Mouse (Mus musculus) adrenal gland (tissue): ENCODE results near the gene Susd3.

Source experiments
- intact Hi-C: fragments of 180-260 bp; cut with DNase I; formaldehyde crosslinking; loops from one replicate; pipeline ENCODE4 v1.15.1; 2025

Gene Susd3

DNA sequence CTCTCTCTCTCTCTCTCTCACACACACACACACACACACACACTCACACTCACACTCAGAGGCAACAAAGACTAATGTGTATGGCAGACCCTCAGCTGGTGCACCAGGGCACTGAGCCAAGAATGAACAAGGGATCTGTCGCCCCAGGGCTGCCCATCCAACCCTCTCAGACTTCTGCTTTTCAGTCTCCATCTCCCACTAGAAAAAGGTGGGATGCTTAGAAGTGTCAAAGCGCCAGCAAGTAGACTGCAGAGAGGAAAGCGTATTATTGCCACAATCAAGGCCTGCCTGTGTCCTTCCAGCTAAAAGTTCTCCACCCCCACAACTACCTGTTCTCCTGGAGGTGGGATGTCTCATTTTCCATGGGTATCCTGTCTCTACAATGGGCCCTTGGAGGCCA is 34.1 kb downstream of the Susd3 start:
- intact Hi-C loops: loop anchor here (10.0 kb wide), 1 partner anchor 170 kb away; no protein-coding TSS in a partner anchor

DNA sequence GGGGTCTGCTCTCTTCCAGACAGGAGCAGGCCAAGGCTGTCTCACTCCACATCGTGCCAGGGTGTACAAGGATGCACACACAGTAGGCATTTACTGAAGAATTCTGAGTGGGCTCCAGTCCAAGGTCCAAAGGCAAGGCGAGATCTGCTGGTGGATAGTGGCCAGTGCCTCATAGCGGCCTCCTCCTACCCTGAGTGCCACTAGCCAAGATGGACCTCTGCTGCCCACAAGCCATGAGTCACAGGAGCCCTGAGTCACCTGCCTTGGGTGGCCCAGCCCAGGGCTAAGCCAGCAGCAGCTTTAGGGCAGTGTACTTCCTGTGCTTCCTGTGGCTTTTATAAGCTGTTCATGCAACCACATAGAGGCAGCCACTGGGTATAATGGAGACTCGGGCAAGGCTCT is 35.0 kb downstream of the Susd3 start:
- intact Hi-C loops: loop anchor here (10.0 kb wide), 1 partner anchor 171 kb away; no protein-coding TSS in a partner anchor

DNA sequence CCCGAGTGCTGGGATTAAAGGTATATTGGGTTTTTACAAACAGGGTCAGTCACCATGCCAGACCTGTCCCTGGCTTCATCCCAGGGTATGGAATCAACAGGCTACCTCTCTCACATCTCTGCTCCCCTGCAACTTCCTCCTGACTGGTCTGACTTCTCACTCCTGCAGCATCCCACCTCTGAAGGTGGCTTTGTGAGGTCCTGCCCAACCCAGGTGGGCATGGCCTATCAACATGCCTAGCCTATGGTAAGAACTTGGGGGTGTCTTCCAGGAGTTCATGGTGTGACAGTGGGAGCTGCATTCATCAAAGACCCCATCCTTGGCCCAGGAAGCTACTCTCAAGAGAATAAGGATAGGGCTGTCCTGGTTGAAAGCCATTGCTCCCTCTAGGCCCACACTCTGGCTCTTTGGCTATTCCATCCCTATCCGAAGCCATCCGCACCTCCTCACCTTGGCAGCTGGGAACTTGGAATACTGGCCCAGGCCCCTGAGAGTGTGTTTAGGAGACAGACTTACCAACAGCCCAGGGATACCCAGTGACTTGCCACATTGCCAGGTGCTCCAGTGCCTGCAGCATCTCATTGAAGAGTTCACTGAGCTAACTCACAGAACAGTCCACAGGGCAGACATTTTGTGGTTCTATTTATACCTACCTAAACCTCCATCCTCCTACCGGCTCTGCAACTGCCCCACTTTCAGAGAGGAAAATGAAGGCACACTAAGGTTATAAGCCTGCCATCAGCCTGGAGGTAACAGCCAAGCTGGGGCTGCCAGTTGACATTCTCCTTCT is 35.6 kb downstream of the Susd3 start:
- intact Hi-C loops: loop anchor here (10.0 kb wide), 1 partner anchor 172 kb away; no protein-coding TSS in a partner anchor

DNA sequence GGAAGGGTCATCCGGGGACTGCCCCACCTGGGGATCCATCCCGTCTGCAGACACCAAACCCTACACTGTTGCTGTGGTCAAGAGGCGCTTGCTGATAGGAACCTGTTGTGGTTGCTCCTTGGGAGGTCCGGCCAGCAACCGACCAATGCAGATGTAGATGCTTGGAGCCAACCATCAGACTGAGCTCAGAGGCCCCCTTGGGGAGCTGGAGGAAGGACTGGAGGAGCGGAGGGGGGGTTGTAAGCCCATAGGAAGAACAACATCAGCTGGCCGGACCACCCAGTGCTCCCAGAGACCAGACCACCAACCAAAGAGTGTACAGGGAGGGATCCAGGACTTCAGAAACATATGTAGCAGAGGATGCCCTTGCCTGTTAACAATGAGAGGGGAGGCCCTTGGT is 39.2 kb downstream of the Susd3 start:
- intact Hi-C loops: no loop called here

DNA sequence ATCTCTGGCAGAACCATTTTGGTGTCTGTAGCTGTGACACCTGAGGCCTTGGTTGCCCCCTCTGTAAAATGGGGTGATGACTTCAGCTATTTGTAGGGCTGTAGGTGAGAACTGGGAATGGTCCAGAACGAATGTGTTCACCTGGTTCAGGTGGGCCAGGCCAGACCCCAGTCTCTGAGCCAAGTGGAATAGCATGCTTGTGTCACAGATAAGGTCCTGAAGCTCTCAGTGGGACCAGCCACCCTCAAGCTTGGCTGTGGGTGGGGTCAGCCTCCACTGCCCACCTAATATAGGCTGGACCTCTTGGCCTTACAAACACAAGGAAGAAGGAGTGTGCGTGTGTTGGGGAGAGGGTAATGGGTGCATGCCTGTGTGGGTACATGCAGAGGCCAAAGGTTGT is 42.2 kb downstream of the Susd3 start:
- intact Hi-C loops: no loop called here

DNA sequence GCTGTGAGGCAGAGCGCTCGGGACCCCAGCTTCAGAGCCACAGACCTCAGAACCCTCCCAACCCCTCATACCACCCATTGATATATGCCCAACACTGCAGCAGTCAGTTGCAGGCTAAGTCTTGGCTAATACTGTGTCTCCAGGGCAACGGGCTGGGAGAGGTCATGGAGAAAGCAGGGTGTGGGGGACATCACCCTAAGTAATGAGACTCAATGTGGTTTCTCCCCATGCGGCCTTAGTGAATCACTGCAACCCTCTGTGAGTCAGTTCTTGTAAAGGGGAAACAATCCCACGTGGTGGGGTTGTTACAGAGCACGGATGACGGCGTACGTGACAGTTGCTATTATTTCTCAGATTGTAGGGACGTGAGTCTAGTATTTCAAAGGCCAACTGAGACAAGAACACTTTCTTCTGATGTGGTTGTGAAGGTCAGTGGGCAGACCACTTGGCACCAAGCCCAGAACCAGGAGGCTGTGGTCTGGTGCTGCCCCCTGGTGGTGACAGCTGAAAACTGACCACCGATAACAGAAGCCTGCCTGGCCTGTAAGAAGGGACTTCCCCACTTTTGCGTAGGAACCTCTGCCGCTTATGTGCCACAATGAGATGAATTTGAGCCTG is 43.0 kb downstream of the Susd3 start:
- intact Hi-C loops: loop anchor here (1.0 kb wide), 1 partner anchor 18 kb away; the partner anchor contains the start of gene Ninj1

DNA sequence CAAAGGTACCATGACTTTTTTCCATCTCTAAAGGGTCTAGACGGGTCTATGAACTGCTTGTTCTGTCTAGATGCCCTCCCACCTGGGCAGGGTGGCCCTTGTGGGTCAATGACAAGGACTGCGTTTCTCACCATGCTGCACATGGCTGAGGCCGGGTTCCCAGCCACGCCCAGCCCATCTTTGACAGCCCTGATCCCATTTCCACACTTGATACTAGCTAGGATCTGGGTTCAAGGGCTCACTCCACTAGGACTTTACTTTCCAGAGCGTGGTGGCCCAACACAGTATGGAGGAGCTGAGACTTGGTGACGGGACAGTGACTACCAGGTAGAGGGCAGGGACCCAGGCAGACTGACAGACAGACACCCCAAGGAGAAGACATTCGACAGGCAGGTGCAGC is 46.0 kb downstream of the Susd3 start:
- intact Hi-C loops: no loop called here

DNA sequence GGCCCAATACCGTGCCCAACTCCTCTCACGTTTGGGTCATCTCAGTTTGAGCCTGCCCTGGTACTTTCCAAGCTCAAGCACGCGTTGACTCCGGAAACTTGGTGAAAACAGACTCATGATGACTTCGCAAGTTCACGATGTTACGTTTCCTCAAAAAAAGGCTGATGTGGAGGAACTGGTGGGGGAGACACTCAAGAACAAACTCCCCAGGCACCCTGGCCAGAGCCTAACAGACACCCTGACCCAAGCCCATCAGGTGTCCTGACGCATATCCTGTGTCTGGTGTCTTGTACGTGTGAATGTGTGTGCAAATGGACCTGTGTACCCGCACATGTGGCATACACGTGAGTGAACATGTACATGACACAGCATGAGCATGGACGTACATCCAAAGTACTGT is 47.8 kb downstream of the Susd3 start:
- intact Hi-C loops: no loop called here

DNA sequence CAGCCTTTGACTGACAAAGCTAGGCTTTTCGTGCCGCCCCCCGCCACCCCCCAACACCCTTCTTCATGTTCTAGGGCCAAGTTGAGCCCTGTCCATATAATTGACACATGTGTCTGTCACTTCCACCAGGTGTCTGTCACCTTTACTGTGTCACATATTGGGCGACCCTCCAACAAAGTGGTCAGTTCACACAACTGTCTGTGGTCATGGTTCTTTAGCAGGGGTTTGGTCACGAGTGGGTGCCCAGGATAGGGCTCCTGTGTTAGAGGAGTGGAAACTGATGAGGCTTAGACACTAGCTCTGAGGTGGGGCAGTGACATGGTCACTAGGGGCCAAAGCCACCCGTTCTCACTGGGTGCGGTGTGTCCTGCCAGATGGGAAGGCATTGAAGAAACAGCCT is 48.6 kb downstream of the Susd3 start:
- intact Hi-C loops: no loop called here

DNA sequence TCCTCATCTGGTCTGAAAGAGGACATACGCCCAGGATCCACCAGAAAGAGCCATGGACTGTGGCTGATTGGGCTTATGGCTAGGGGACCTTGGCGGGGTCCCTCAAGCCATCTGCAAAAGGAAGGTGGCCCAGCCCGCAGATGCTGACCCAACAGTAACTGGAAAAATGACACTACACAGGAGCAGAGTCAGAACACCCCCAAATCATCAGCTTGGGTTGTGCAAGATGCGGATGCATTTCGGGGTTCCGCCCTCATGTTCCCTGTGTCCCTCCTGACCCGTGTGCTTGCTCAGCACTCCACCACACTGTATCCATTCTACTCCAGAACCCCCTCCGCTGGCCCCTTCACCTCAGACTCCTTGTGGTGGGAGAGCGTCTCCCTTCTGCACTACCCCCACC is 49.8 kb downstream of the Susd3 start:
- intact Hi-C loops: no loop called here

DNA sequence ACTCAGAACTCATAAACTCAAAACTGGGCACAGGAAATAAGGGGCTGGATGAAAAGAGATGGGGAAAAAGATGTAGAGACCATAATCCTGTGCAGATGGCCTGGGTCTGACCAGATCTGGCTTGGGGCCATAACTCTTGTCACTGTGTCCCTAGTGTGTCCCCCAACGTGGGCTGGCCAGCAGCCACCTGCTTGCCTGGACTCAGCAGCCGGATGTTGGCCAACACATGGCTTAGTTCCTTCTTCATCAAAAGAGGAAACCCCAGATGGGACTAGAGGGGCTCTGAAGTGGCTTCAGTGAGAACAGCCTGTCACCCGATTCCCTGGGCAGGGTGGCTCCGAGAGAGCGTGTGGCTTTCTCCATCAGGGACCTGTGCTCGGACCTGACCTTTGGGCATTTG is 51.7 kb downstream of the Susd3 start:
- intact Hi-C loops: no loop called here

DNA sequence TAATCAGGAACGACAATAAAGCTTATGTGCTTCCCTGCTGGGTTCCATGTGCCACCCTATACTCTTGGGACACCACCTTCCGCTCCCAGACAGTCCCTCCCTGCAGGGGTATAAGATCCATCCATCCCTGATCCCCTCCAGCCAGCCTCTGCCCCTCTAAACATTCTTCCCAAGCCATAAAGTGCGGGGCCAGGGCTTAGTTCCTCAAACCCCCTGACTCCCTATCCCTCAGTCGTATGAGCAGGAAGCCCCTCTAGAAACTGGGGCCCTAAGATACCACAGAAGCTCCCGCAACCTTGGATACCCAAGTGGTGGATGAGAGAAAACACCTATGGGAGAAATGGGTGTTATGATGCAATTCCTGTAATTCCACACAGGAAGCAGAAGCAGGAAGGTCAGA is 52.3 kb downstream of the Susd3 start:
- intact Hi-C loops: no loop called here

DNA sequence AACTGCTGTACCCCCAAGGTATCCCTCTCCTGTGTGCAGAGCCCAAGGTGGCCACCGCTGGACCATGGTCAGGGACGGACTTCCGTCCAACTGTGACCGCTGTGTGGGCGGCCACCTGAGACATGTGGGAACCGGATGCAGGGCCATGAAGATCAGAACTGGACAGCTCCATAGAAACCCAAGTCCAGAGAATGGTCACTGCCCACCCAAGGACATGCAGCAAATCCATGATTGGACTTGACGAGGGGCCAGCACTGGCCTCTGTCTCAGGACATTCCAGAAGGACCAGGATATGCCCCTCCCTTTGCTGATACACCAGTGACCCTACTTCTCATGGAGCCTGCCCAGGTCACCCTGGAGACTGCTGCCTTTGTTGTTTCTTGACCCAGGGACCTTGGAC is 52.9 kb downstream of the Susd3 start:
- intact Hi-C loops: no loop called here

DNA sequence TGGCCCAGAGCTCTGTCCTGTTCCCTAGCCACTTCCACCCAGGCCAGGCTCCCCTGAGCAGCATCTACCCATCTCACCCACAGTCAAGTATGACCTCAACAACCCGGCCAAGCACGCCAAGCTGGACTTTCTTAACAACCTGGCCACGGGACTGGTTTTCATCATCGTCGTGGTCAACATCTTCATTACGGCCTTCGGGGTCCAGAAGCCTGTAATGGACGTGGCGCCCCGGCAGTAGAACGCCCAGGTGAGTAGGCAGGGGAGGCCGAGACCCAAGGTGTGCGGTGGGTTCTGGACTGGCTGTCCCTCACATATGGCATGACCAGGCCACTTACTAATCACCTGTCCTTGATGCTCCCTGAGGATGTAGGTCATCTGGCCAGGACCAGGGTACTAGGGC is 53.7 kb downstream of the Susd3 start:
- intact Hi-C loops: no loop called here

DNA sequence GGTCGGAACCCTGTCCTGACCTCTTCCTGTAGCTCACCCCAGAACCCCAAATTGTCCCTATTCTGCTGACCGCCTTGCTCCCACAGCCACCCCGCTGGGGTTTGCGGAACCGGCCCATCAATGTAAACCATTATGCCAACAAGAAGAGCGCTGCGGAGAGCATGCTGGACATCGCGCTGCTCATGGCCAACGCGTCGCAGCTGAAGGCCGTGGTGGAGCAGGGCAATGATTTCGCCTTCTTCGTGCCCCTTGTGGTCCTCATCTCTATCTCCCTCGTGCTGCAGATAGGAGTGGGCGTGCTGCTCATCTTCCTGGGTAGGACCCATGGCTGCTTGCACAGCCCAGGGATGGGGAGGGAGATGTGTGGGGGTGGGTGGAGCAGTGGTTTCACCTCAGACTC is 54.9 kb downstream of the Susd3 start:
- intact Hi-C loops: no loop called here

DNA sequence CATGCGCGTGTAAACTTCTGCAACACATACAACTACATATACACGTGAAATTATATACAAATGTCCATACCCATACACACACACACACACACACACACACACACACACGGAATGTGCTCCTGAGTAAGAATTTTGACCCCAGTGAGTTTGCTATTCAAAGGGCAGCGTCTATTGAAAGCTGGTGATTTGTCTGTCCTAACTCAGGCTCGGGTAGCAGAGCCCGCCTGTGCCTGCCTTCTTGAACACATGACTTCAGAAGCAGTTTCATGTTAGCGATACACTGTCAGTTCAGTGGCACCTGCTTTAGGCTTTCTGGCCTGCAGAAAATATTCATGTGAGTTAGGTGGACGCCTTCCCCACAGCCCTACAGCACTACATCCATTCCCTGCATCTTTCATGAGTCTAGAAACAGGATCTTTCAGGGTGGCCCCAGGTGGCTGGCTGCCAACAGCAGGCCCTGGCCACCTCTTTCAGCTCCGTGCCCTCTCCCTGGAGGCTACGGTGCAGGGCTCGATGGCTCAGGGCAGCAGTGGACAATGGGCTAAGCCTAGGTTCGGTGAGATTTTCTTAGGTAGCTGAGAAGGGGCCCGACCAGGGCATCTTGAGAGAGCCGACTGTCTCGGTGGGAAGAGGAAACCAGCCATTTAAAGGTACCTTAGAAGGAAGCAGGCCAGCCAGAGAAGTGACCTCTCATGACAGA is 56.2 kb downstream of the Susd3 start:
- intact Hi-C loops: no loop called here

DNA sequence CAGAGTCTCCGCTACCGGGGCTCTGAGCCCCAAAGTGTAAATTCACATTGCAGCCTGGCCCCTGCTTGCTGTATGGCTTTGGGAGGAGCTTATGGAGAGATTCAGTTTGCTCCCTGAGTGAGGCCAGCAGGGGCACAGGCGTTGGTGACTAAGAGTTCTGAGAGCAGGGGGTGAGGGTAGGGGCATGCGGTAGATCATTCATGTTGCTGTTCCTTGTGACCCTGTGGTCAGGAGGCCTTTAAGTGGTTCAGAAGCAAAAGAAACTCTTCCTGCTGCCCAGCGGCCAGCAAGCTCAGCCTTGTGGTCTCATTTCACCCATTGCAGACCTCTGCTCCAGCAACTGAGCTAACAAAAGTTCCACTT is 56.9 kb downstream of the Susd3 start:
- intact Hi-C loops: no loop called here

DNA sequence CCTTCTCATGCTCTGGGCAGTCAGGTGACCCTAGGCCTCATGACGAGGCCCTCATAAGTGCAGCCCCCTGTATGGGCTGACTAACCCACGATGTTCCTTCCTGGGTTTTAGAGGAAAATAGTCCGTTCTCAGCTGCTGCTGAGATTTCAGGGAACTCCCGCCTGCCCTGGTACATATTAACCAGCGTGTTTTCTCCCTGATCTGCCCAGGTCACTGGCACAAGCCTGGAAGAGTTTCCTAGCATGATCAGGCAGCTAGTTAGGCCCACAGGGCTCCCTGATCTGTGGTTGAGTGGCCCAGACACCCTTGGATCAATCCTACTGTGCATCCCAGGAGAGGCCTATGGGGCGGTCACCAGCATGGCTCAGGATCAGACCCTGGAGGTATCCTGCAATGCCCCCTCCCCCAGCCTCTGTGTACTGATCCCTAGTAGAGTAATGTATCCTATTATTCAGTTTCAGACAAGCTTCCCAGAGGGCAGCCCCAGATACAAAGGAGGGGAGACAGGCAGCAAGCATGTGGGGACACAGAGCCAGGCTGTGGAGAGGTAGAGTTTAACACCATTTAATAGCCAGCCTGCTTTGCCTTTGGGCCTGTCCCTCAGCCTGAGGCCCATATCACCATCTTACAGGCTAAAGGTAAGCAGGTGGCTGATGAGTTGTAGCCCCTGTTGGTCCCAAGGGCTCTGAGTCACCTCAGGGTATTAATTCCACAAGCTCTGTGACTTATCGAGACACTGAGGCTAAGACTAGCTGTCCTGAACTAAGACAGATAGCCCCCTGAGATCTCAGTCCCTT is 57.4 kb downstream of the Susd3 start:
- intact Hi-C loops: no loop called here

DNA sequence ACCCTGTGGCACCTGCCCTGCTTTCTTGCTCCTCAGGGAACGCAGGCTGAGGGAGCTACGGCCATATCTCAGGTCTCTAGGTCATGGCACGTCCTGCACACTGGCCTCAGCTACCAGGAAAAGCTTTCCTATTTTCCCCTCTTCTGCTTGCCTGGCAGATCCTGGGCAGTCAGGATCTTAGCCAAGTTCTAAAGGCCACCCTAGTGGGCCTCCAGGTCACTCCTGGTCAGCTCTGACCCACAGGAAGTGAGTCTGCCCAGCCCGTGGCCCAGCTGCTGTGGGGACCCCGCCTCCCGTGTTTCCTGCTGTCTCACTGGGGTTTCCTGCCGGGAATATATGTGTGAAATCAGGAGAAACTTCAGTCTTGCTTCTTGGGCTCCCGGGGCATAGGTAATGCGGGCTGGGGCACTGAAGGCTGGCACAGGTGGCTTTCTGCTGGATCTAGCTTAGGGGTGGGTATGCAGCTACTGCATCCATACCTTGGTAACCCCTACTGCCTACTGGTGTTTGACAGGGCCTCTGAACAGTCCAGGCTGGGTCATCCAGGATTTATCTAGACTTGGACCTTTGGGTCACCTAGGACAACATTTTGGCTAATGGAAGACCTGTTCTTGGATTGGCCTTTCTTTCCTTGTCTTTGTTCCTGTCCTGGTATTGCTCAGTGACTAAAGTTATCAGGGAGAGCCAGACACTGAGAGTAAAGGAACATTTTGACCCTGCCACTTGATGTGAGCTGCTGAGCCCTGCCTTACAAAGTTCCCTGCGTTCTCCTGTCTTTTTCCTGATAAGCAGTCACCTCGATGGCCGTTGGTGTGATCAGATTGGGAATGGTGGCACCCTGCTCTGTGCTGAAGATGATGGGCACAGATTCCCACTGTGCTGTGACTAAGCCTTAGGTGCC is 58.3 kb downstream of the Susd3 start:
- intact Hi-C loops: loop anchor here (10.0 kb wide), 1 partner anchor 375 kb away; no protein-coding TSS in a partner anchor

DNA sequence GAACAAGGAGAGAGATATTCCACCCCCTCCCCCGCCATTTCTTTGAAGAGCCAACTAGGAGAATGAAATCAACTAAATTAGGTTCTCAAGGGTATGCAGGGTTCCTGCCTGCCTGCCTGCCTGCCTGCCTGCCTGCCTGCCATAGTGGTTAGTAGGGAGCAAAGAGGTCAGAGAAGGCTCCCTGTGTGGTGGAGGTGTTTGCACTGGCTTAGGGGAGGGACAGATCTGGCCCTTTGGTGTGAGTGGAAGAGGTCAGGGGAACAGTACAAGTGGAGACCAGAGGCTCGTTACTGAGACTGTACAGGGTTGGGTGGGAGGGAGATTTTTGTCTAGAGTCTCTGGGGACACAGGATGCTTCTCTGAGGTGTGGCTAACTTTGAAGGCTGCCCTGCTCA is 59.5 kb downstream of the Susd3 start:
- intact Hi-C loops: loop anchor here (10.0 kb wide), 1 partner anchor 374 kb away; no protein-coding TSS in a partner anchor
